Mouse (Mus musculus): ENCODE measurements at regions not wholly inside any gene's neighbourhood (a gene's known extent, or its start where the extent isn't known, plus 50 kb on each side); places are given as distances from the start of the nearest gene placed in this dataset.

GRCm38 (mm10) chr9:33180066-33180465, 544.0 kb downstream of the Ets1 start:
- Histone ChIP-seq H3K4me1 (ENCODE audit: control insufficient read depth, insufficient read depth, low read length) (no peaks in the 10 kb centered on the region), H3K79me2 (replicated peaks; ENCODE audit: control insufficient read depth, insufficient read depth, low read length) (no peaks in the 10 kb centered on the region), H3K36me3 (ENCODE audit: control insufficient read depth, insufficient read depth, low read length) (no peaks in the 10 kb centered on the region), H3K27ac (no peak overlapping the region), H3K4me3 (no peak overlapping the region), H3K27me3 (ENCODE audit: control insufficient read depth, insufficient read depth, low read length) (no peaks in the 10 kb centered on the region), H3K9ac (ENCODE audit: low read depth, low read length) (no peak overlapping the region)
- TF ChIP-seq CTCF (IDR thresholded peaks at IDR 0.05) = no peak
- TF ChIP-seq EP300 (IDR thresholded peaks at IDR 0.05; ENCODE audit: insufficient read depth, low read depth, low read length) = no peak
- TF ChIP-seq POLR2A (IDR thresholded peaks at IDR 0.05; ENCODE audit: insufficient read depth, low read depth, low read length) = no peak
- DNase-seq = no peak
- intact Hi-C loops (cut with DNase I) = no loop called here

DNA sequence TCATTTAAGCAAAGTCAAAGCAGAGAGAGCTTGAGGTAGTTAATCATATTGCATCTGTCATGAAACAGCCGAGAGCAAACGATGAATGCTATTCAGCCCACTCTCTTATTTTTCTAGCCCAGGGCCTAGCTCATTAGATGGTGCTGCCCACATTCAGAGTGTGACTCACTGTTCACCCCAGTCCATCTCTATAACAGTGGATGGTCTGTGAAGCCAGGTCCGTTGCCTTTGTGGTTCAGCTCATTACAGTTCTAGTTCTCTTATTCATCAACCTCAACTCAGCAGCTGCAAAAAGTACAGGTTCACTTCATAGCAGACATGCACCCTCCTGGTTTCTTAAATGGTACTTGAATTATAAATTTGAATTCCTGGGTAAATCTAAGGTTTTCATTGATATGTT, 551.2 kb downstream of the Ets1 start:
- H3K27ac ChIP-seq = no peak overlapping the region
- no peaks in the 10 kb centered on the region for H3K36me3 ChIP-seq (ENCODE audit: control insufficient read depth, insufficient read depth, low read length)
- no peak for DNase-seq
- no peak for TF ChIP-seq CTCF (IDR thresholded peaks at IDR 0.05)
- intact Hi-C loops (cut with DNase I) = no loop called here
- no peak overlapping the region for H3K4me3 ChIP-seq
- WGBS = 70% methylated on average over 3 of the region's 3 CpGs
- no peaks in the 10 kb centered on the region for H3K27me3 ChIP-seq (ENCODE audit: control insufficient read depth, insufficient read depth, low read length)
- H3K79me2 ChIP-seq (replicated peaks; ENCODE audit: control insufficient read depth, insufficient read depth, low read length) = no peaks in the 10 kb centered on the region
- no peak overlapping the region for H3K9ac ChIP-seq (ENCODE audit: low read depth, low read length)
- no peaks in the 10 kb centered on the region for H3K4me1 ChIP-seq (ENCODE audit: control insufficient read depth, insufficient read depth, low read length)

DNA sequence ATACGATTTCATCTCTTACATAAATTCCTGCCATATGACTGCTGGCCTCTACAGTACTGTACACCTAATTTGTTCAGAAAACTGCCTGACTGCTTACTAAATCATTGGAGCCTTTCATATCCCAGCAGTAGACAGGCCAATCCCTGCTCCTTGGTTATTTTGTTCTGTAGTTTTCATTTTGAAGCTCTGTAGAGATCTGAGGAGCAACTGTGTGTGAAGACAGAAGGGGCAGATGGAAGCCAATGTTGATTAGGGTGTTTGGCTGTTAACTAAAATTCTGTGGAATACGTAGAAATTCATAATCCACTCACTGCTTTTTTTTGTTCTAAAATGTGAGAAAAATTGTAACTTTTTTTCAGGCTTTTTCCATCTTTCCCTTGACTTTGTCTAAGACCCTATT, 573.1 kb downstream of the Ets1 start:
- DNase-seq = no peak
- 78% methylated on average over 2 of the region's 2 CpGs for WGBS
- Histone ChIP-seq H3K4me1 (ENCODE audit: control insufficient read depth, insufficient read depth, low read length) (no peaks in the 10 kb centered on the region), H3K4me3 (no peak overlapping the region), H3K79me2 (replicated peaks; ENCODE audit: control insufficient read depth, insufficient read depth, low read length) (no peaks in the 10 kb centered on the region), H3K36me3 (ENCODE audit: control insufficient read depth, insufficient read depth, low read length) (no peaks in the 10 kb centered on the region), H3K27ac (no peak overlapping the region), H3K9ac (ENCODE audit: low read depth, low read length) (no peak overlapping the region), H3K27me3 (ENCODE audit: control insufficient read depth, insufficient read depth, low read length) (no peaks in the 10 kb centered on the region)
- TF ChIP-seq CTCF (IDR thresholded peaks at IDR 0.05) = no peak
- TF ChIP-seq EP300 (IDR thresholded peaks at IDR 0.05; ENCODE audit: insufficient read depth, low read depth, low read length) = no peak
- TF ChIP-seq POLR2A (IDR thresholded peaks at IDR 0.05; ENCODE audit: insufficient read depth, low read depth, low read length) = no peak
- intact Hi-C loops (cut with DNase I) = no loop called here

DNA sequence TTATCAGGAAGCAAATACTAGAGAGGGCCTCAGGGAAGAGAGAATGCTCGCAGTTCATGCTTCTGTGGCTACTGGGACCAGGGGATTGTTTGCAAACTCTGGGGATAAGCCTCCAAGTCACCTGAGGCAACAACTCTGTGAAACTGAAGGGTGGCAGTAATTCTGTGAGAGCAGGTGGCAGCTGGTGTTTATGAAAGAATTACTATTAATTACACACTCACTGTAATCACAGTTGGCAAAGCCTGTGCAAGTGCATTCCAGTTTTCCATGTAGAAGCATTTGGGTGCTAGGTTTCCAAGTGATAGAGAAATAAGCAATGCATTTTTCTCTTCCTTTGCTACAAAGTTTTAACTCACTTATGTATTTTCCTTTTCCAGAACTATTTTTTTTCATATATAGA, 578.5 kb downstream of the Ets1 start:
- no peak for DNase-seq
- no peaks in the 10 kb centered on the region for H3K36me3 ChIP-seq (ENCODE audit: control insufficient read depth, insufficient read depth, low read length)
- H3K79me2 ChIP-seq (replicated peaks; ENCODE audit: control insufficient read depth, insufficient read depth, low read length) = no peaks in the 10 kb centered on the region
- H3K27ac ChIP-seq = no peak overlapping the region
- no peaks in the 10 kb centered on the region for H3K4me1 ChIP-seq (ENCODE audit: control insufficient read depth, insufficient read depth, low read length)
- 62% methylated on average over 1 of the region's 1 CpGs for WGBS
- intact Hi-C loops (cut with DNase I) = no loop called here
- no peaks in the 10 kb centered on the region for H3K27me3 ChIP-seq (ENCODE audit: control insufficient read depth, insufficient read depth, low read length)
- no peak overlapping the region for H3K4me3 ChIP-seq
- TF ChIP-seq CTCF (IDR thresholded peaks at IDR 0.05) = no peak
- H3K9ac ChIP-seq (ENCODE audit: low read depth, low read length) = no peak overlapping the region

DNA sequence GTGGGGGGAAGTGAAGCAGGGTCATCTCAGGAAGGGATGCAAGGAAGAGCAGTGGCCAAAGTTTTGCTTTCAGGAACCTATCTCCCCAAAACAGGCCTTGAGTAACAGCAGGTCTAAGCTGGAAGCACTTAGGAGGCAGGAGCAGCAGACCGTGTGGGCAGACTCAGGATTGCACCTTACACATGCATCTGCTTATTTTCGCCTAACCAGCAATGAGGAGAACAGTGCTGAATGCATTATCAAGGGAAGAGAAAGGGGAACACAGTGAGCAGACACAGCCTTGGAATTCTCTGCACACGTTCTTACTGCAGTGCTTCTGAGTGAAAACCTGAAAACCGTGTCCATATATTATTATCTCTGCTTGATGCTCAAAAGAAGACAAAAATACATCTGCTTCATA, 585.0 kb downstream of the Ets1 start:
- TF ChIP-seq POLR2A (IDR thresholded peaks at IDR 0.05; ENCODE audit: insufficient read depth, low read depth, low read length) (no peak), CTCF (IDR thresholded peaks at IDR 0.05) (no peak), EP300 (IDR thresholded peaks at IDR 0.05; ENCODE audit: insufficient read depth, low read depth, low read length) (no peak)
- no peak for DNase-seq
- intact Hi-C loops (cut with DNase I) = no loop called here
- Histone ChIP-seq H3K36me3 (ENCODE audit: control insufficient read depth, insufficient read depth, low read length) (no peaks in the 10 kb centered on the region), H3K27me3 (ENCODE audit: control insufficient read depth, insufficient read depth, low read length) (no peaks in the 10 kb centered on the region), H3K4me1 (ENCODE audit: control insufficient read depth, insufficient read depth, low read length) (no peaks in the 10 kb centered on the region), H3K9ac (ENCODE audit: low read depth, low read length) (no peak overlapping the region), H3K27ac (no peak overlapping the region), H3K79me2 (replicated peaks; ENCODE audit: control insufficient read depth, insufficient read depth, low read length) (no peaks in the 10 kb centered on the region), H3K4me3 (no peak overlapping the region)
- 74% methylated on average over 4 of the region's 4 CpGs for WGBS

- H3K79me2 ChIP-seq (replicated peaks; ENCODE audit: control insufficient read depth, insufficient read depth, low read length) = no peaks in the 10 kb centered on the region
- intact Hi-C loops (cut with DNase I) = no loop called here
- DNase-seq = no peak
- H3K27ac ChIP-seq = no peak overlapping the region
- 74% methylated on average over 11 of the region's 11 CpGs for WGBS
- TF ChIP-seq EP300 (IDR thresholded peaks at IDR 0.05; ENCODE audit: insufficient read depth, low read depth, low read length) = no peak
- no peak overlapping the region for H3K4me3 ChIP-seq
- no peaks in the 10 kb centered on the region for H3K36me3 ChIP-seq (ENCODE audit: control insufficient read depth, insufficient read depth, low read length)
- H3K9ac ChIP-seq (ENCODE audit: low read depth, low read length) = no peak overlapping the region
- H3K27me3 ChIP-seq (ENCODE audit: control insufficient read depth, insufficient read depth, low read length) = no peaks in the 10 kb centered on the region
- no peaks in the 10 kb centered on the region for H3K4me1 ChIP-seq (ENCODE audit: control insufficient read depth, insufficient read depth, low read length)
Measured at GRCm38 (mm10) chr9:33222066-33222805, 586.2 kb downstream of the Ets1 start.

Data from heart, adult 2 months (tissue).